Mouse (Mus musculus): Measurements from ENCODE around the gene Rtkn2. TPM values are rescaled to one million over a fixed set of nuclear protein-coding genes. Genes with fewer than 3 reads are reported as not detected.
"Not testable (repeated sequence)": the region's sequence is repeated elsewhere in the genome, so short reads cannot be mapped to it uniquely, and the experiment has no call there.

Gene Rtkn2
- polyA plus RNA-seq, 1 experiment from 2014 or later: 11.2 TPM

DNA sequence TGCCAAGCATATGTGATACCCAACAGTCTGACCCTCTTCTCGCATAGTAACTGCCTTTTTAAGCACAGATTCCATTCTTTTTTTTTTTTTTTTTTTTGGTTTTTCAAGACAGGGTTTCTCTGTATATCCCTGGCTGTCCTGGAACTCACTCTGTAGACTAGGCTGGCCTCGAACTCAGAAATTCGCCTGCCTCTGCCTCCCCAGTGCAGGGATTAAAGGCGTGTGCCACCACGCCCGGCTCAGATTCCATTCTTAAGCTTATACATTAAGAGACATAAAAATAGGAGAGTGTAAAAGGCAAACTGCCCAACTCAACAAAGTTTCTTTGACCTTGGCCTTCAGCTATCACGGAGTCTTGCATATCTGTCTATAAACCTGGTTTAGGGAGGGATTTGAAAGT is 120.4 kb downstream of the Rtkn2 start:
- H3K9ac ChIP-seq (ENCODE audit: low read length); H3K9me3 ChIP-seq (replicated peaks; ENCODE audit: control insufficient read depth, low read length); H3K4me1 ChIP-seq (ENCODE audit: control insufficient read depth, insufficient read depth, low read length); ATAC-seq; H3K27me3 ChIP-seq (replicated peaks; ENCODE audit: control insufficient read depth, insufficient read depth, low read length); H3K4me3 ChIP-seq (ENCODE audit: low read depth, low read length); DNase-seq (ENCODE audit: low spot score); H3K27ac ChIP-seq (ENCODE audit: low read depth, low read length); H3K4me2 ChIP-seq (ENCODE audit: low read length): not testable (repeated sequence)
- WGBS: 90% methylated on average over 7 of the region's 7 CpGs
- peaks cover 27% of the 10 kb centered on the region for H3K36me3 ChIP-seq (ENCODE audit: control insufficient read depth, insufficient read depth, low read length)

DNA sequence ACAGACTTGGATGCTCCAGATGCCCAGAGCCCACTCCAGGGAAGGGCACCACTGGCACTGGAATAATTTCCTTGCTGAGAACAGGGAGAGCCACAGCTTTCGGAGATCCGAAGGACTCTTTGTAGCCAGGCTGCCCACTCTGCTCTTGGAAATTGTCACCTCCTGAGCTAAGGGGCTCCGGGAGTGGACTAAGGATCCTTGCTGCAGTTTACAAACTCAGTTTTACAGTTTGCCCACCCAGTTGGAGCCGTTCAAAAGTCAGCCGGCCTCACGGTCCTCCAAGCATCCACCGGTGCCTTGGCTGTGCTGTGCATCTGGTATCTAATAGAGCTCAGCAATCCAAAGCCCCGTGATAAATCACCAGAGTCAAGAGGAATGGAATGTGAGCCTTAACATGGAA is 121.1 kb downstream of the Rtkn2 start:
- no peaks in the 10 kb centered on the region for H3K27me3 ChIP-seq (replicated peaks; ENCODE audit: control insufficient read depth, insufficient read depth, low read length)
- WGBS: 93% methylated on average over 8 of the region's 8 CpGs
- H3K9me3 ChIP-seq (replicated peaks; ENCODE audit: control insufficient read depth, low read length): no peaks in the 10 kb centered on the region
- no peak overlapping the region for H3K27ac ChIP-seq (ENCODE audit: low read depth, low read length)
- H3K4me2 ChIP-seq (ENCODE audit: low read length): no peak overlapping the region
- H3K36me3 ChIP-seq (ENCODE audit: control insufficient read depth, insufficient read depth, low read length): peaks cover 27% of the 10 kb centered on the region
- no peak overlapping the region for H3K9ac ChIP-seq (ENCODE audit: low read length)
- no peak overlapping the region for H3K4me3 ChIP-seq (ENCODE audit: low read depth, low read length)
- DNase-seq (ENCODE audit: low spot score) (no peak), ATAC-seq (no peak)
- peaks cover 4% of the 10 kb centered on the region; the same call in 1 of the 2 replicates for H3K4me1 ChIP-seq (ENCODE audit: control insufficient read depth, insufficient read depth, low read length)

DNA sequence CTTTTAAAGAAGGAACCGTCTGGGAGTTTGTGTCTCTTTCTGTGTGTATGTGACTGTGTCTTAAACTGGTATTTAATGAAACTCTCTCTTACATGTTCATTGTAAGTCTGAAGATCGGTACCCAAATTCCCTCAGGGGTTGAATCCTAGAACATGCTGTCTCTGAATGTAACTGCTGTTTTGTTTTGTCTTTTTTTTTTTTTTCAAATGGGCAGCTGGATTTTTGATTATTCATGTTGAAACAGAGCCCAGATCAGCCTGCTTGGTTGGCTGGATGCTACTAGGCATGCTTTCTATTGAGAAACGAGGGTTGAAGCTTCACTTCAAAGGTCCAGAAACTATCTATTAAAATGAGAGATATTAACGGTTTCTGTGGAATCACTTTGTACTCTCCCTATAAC is 121.9 kb downstream of the Rtkn2 start:
- DNase-seq (ENCODE audit: low spot score) (no peak), ATAC-seq (no peak)
- Histone ChIP-seq H3K36me3 (ENCODE audit: control insufficient read depth, insufficient read depth, low read length) (peaks cover 24% of the 10 kb centered on the region), H3K4me2 (ENCODE audit: low read length) (no peak overlapping the region), H3K9me3 (replicated peaks; ENCODE audit: control insufficient read depth, low read length) (no peaks in the 10 kb centered on the region), H3K4me3 (ENCODE audit: low read depth, low read length) (no peak overlapping the region), H3K4me1 (ENCODE audit: control insufficient read depth, insufficient read depth, low read length) (peaks cover 4% of the 10 kb centered on the region; the same call in 1 of the 2 replicates), H3K9ac (ENCODE audit: low read length) (no peak overlapping the region), H3K27ac (ENCODE audit: low read depth, low read length) (no peak overlapping the region), H3K27me3 (replicated peaks; ENCODE audit: control insufficient read depth, insufficient read depth, low read length) (no peaks in the 10 kb centered on the region)
- WGBS: 88% methylated on average over 4 of the region's 4 CpGs

DNA sequence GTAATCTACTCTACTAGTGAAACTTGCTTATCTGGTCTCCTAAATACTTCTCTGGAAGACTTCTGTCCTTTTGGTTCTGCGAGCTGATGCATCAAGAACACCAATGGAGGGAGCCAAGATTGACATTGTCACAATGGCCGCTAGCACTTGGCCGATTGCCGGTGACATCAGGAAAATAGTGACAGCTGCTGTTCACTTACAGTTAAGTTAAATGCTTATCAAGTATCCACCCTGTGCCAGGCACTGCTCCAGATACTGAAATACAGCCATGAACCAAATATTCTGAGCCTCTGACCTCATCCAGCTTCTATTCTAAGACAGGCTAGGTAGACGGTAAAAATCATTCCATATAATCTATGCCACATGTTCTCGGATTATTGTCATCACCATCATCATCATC is 123.2 kb downstream of the Rtkn2 start:
- no peak overlapping the region for H3K9ac ChIP-seq (ENCODE audit: low read length)
- peaks cover 13% of the 10 kb centered on the region for H3K36me3 ChIP-seq (ENCODE audit: control insufficient read depth, insufficient read depth, low read length)
- no peak overlapping the region for H3K27ac ChIP-seq (ENCODE audit: low read depth, low read length)
- ATAC-seq (no peak), DNase-seq (ENCODE audit: low spot score) (no peak)
- H3K4me2 ChIP-seq (ENCODE audit: low read length): no peak overlapping the region
- no peaks in the 10 kb centered on the region for H3K9me3 ChIP-seq (replicated peaks; ENCODE audit: control insufficient read depth, low read length)
- H3K4me1 ChIP-seq (ENCODE audit: control insufficient read depth, insufficient read depth, low read length): peaks cover 7% of the 10 kb centered on the region; the same call in 1 of the 2 replicates
- no peaks in the 10 kb centered on the region for H3K27me3 ChIP-seq (replicated peaks; ENCODE audit: control insufficient read depth, insufficient read depth, low read length)
- WGBS: 95% methylated on average over 6 of the region's 6 CpGs
- H3K4me3 ChIP-seq (ENCODE audit: low read depth, low read length): no peak overlapping the region

DNA sequence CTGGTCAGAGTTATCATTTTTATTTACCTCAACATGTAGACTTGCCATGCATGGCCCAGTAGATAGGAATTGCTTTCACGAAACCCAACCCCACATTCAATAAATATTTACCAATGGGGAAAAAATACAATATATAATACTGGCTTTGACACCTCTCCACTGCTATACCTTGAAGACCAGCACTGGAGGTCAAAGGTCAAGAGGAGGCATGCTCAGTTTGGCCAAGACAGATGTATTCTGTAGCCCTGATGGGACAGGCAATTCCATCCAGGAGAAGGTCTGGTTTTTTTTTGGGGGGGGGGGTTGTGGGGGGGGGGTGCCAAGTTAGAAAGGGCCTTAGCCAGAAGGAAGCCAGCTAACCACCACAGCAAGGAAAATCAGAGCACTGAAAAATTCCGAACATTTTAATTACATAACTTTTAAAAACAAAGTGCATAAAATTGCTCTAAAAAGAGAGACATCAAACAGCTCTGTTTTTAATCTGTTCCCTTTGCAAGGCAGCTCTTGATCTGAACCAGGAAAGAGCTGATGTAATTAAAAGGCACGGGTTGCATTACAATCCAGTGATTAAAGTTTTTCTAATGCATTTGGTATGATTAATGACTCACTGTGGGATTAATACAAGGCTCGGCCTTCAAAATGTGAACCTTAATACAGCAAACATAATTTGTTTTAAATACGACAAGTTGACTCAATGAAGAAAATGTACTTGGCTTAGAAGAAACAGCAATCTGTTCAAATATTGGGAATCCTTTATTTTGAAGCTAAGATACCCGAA is 123.9 kb downstream of the Rtkn2 start:
- DNase-seq (ENCODE audit: low spot score): no peak
- 68% methylated on average over 6 of the region's 6 CpGs for WGBS
- H3K27ac ChIP-seq (ENCODE audit: low read depth, low read length): no peak overlapping the region

DNA sequence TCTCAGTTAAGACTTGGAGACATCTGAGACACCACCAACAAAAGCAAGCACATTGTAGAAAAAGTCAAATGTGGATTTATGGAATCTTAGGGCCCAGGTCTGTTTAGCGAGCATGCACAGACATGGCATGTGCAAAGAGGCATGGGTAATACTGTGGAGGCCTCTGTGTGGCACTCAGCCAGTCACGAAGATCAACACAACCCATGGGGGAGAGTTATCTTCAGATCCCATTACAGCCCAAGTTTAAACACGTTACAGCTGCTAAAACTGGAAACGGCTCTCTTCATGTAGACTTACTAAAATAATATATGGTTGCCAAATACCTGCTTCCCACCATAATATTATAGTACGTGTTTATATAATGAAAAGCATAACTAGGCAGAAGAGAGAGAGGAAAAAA is 124.6 kb downstream of the Rtkn2 start:
- Histone ChIP-seq H3K4me2 (ENCODE audit: low read length) (no peak overlapping the region), H3K4me1 (ENCODE audit: control insufficient read depth, insufficient read depth, low read length) (peaks cover 7% of the 10 kb centered on the region; the same call in 1 of the 2 replicates), H3K36me3 (ENCODE audit: control insufficient read depth, insufficient read depth, low read length) (peaks cover 7% of the 10 kb centered on the region; the same call in 1 of the 2 replicates), H3K27ac (ENCODE audit: low read depth, low read length) (no peak overlapping the region), H3K9ac (ENCODE audit: low read length) (no peak overlapping the region), H3K4me3 (ENCODE audit: low read depth, low read length) (no peak overlapping the region), H3K27me3 (replicated peaks; ENCODE audit: control insufficient read depth, insufficient read depth, low read length) (no peaks in the 10 kb centered on the region), H3K9me3 (replicated peaks; ENCODE audit: control insufficient read depth, low read length) (no peaks in the 10 kb centered on the region)
- WGBS: 65% methylated on average over 5 of the region's 5 CpGs
- no peak for ATAC-seq
- no peak for DNase-seq (ENCODE audit: low spot score)

More for the DNA sequence above, 123.9 kb downstream of the Rtkn2 start:
- H3K4me1 ChIP-seq (ENCODE audit: control insufficient read depth, insufficient read depth, low read length): peaks cover 7% of the 10 kb centered on the region; the same call in 1 of the 2 replicates
- no peaks in the 10 kb centered on the region for H3K27me3 ChIP-seq (replicated peaks; ENCODE audit: control insufficient read depth, insufficient read depth, low read length)
- H3K9me3 ChIP-seq (replicated peaks; ENCODE audit: control insufficient read depth, low read length): no peaks in the 10 kb centered on the region
- ATAC-seq: no peak
- H3K9ac ChIP-seq (ENCODE audit: low read length): no peak overlapping the region
- no peak overlapping the region for H3K4me3 ChIP-seq (ENCODE audit: low read depth, low read length)
- no peak overlapping the region for H3K4me2 ChIP-seq (ENCODE audit: low read length)
- peaks cover 7% of the 10 kb centered on the region for H3K36me3 ChIP-seq (ENCODE audit: control insufficient read depth, insufficient read depth, low read length)

DNA sequence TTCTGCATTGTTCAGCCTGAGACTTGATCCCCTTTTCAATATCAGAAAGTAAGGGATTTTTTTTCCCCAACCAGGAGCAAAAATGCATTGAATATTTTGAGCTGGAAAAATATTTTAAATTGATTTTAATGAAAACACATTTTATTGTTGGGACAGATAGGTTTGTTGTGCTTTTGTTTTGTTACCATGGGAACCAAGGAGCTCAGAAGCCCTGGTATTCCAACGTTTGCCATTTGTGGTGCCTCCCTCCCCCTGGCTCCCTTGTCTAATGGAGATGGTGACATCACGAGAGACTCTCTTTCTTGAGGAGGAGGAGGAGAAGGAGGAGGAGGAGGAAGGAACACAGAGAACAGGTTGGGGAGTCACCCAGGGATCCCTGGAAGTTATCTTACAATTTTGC is 125.1 kb downstream of the Rtkn2 start:
- no peak overlapping the region for H3K27ac ChIP-seq (ENCODE audit: low read depth, low read length)
- WGBS: 0% methylated on average over 2 of the region's 2 CpGs
- H3K9me3 ChIP-seq (replicated peaks; ENCODE audit: control insufficient read depth, low read length): no peaks in the 10 kb centered on the region

DNA sequence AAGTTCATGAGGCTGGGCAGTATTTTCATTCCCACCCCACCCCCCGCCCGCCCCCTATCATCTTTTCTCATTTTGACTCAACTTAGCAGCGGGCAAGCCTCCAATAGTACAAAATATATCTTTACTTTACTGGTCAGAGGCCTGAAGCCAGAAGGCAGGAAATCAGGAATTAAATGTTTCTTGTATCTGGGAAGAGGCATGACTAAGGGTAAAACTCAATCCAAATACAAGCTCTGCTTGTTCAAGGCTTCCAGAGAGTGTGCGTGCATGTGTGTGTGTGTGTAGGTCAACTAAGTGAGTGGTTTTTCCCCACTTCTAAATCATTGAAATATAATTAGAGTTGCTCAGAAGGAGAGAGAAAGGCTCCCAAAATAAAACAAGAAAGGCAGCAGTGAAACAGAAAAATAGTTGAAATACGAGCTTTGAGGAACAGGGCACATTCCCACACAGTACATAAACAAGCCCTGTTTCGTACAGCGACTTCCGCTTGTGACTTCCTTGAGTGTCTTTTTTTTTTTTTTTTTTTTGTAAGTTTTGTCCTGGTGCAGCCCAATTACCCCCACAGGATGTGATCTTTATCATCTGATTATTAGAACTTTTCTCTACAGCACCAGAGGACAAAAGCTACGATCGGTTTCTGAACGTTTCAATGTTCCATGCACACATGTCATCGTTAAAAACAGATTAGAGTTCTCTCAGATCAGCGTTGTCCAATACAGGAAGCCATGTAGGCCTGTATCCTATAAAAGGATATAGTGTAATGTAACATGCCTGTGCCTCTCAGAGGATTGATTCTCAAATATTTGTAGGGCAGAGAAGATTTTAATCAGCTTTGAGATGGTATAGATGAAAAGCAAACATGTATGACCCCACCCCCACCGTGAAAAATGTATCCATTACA is 125.8 kb downstream of the Rtkn2 start:
- whole genome bisulfite sequencing: 43% methylated on average over 14 of the region's 14 CpGs
- no peak for DNase-seq (ENCODE audit: low spot score)
- ATAC-seq: no peak
- Histone ChIP-seq H3K4me2 (ENCODE audit: low read length) (no peak overlapping the region), H3K27ac (ENCODE audit: low read depth, low read length) (0 out of 2 replicates have a peak overlapping the region, but pooled peaks have one; percentile 40), H3K27me3 (replicated peaks; ENCODE audit: control insufficient read depth, insufficient read depth, low read length) (no peaks in the 10 kb centered on the region), H3K9me3 (replicated peaks; ENCODE audit: control insufficient read depth, low read length) (no peaks in the 10 kb centered on the region), H3K9ac (ENCODE audit: low read length) (no peak overlapping the region), H3K36me3 (ENCODE audit: control insufficient read depth, insufficient read depth, low read length) (peaks cover 7% of the 10 kb centered on the region; the same call in 1 of the 2 replicates), H3K4me1 (ENCODE audit: control insufficient read depth, insufficient read depth, low read length) (peaks cover 7% of the 10 kb centered on the region; the same call in 1 of the 2 replicates), H3K4me3 (ENCODE audit: low read depth, low read length) (no peak overlapping the region)

More for the DNA sequence above, 125.1 kb downstream of the Rtkn2 start:
- Histone ChIP-seq H3K9ac (ENCODE audit: low read length) (no peak overlapping the region), H3K4me2 (ENCODE audit: low read length) (no peak overlapping the region), H3K4me1 (ENCODE audit: control insufficient read depth, insufficient read depth, low read length) (peaks cover 7% of the 10 kb centered on the region; the same call in 1 of the 2 replicates), H3K4me3 (ENCODE audit: low read depth, low read length) (no peak overlapping the region), H3K36me3 (ENCODE audit: control insufficient read depth, insufficient read depth, low read length) (peaks cover 7% of the 10 kb centered on the region; the same call in 1 of the 2 replicates), H3K27me3 (replicated peaks; ENCODE audit: control insufficient read depth, insufficient read depth, low read length) (no peaks in the 10 kb centered on the region)
- peak; percentile 33; the same call in 1 of the 2 replicates for ATAC-seq
- DNase-seq (ENCODE audit: low spot score): peak; percentile 48
